Mouse (Mus musculus) spleen, embryonic (tissue): ENCODE measurements around the gene Exoc8.

ENCODE experiments used
- CTCF ChIA-PET: fragments of 350-600 bp; sonication (Branson Sonifier 250); formaldehyde crosslinking; loops from one replicate; lab custom pipeline; 2022; lab: Charles Lee

Exoc8 gene

GRCm38 (mm10) chr8:124897386-124898250, at the start of gene Exoc8, which contains the start of gene Sprtn:
Exoc8 (minus strand) TSS chr8:124897705.
Sprtn (plus strand) TSS chr8:124897886.
- CTCF ChIA-PET = interaction anchor here (0.6 kb wide), 1 partner anchor 108 kb away, joined by 3 read pairs; no protein-coding TSS in a partner anchor

GRCm38 (mm10) chr8:124944406-124944805, 46.9 kb upstream of the Exoc8 start:
- CTCF ChIA-PET = no interaction called here

GRCm38 (mm10) chr8:124943801-124944200, 46.3 kb upstream of the Exoc8 start:
- CTCF ChIA-PET = no interaction called here

- CTCF ChIA-PET = no interaction called here
Observed at GRCm38 (mm10) chr8:124937293-124937692, 39.8 kb upstream of the Exoc8 start.

GRCm38 (mm10) chr8:124936699-124937098, 39.2 kb upstream of the Exoc8 start:
- CTCF ChIA-PET = interaction anchor here (0.6 kb wide), 1 partner anchor 610 kb away, joined by 6 read pairs; no protein-coding TSS in a partner anchor

- CTCF ChIA-PET = no interaction called here
Observed at GRCm38 (mm10) chr8:124935116-124935515, 37.6 kb upstream of the Exoc8 start.

- CTCF ChIA-PET = no interaction called here
Observed at GRCm38 (mm10) chr8:124932435-124932834, 34.9 kb upstream of the Exoc8 start.

- CTCF ChIA-PET = no interaction called here
Observed at GRCm38 (mm10) chr8:124930649-124931048, 33.1 kb upstream of the Exoc8 start.

- CTCF ChIA-PET = interaction anchor here (0.5 kb wide), 1 partner anchor 70 kb away, joined by 3 read pairs; no protein-coding TSS in a partner anchor
Observed at GRCm38 (mm10) chr8:124930086-124930485, 32.6 kb upstream of the Exoc8 start.

- CTCF ChIA-PET = interaction anchor here (0.6 kb wide), 1 partner anchor 62 kb away, joined by 3 read pairs; no protein-coding TSS in a partner anchor
Observed at GRCm38 (mm10) chr8:124929006-124929405, 31.5 kb upstream of the Exoc8 start.

GRCm38 (mm10) chr8:124926351-124926771, 28.9 kb upstream of the Exoc8 start:
- CTCF ChIA-PET = no interaction called here

GRCm38 (mm10) chr8:124925544-124926266, 28.2 kb upstream of the Exoc8 start:
- CTCF ChIA-PET = no interaction called here

- CTCF ChIA-PET = no interaction called here
Observed at GRCm38 (mm10) chr8:124923971-124924652, 26.6 kb upstream of the Exoc8 start.

GRCm38 (mm10) chr8:124922490-124923089, 25.1 kb upstream of the Exoc8 start:
- CTCF ChIA-PET = no interaction called here

- CTCF ChIA-PET = no interaction called here
Observed at GRCm38 (mm10) chr8:124921369-124922279, 24.1 kb upstream of the Exoc8 start.

GRCm38 (mm10) chr8:124917741-124918484, 20.4 kb upstream of the Exoc8 start:
- CTCF ChIA-PET = no interaction called here

- CTCF ChIA-PET = no interaction called here
Observed at GRCm38 (mm10) chr8:124914061-124914460, 16.6 kb upstream of the Exoc8 start.

GRCm38 (mm10) chr8:124911938-124912872, 14.7 kb upstream of the Exoc8 start:
- CTCF ChIA-PET = no interaction called here
